Mouse (Mus musculus) megakaryocyte, embryonic 14.5 days (primary cell): ENCODE measurements around the gene Otog. TPM values are rescaled to one million over a fixed set of nuclear protein-coding genes. Genes with fewer than 3 reads are reported as not detected.

Source experiments
- H3K27me3 ChIP-seq: replicated peaks from 2 replicates; pipeline ENCODE3; 2012; ENCODE audit warnings: inconsistent platforms
- H3K36me3 ChIP-seq: replicated peaks from 2 replicates; pipeline ENCODE3; 2012; ENCODE audit warnings: low read length, inconsistent platforms, mixed read lengths
- H3K4me1 ChIP-seq: 2 replicates; pipeline ENCODE4 v1.6.1; 2012; ENCODE audit warnings: inconsistent platforms
- H3K4me3 ChIP-seq: replicated peaks from 2 replicates; pipeline ENCODE3; 2012; ENCODE audit warnings: moderate library complexity, mild to moderate bottlenecking, inconsistent platforms
- H3K9me3 ChIP-seq: 2 replicates; pipeline ENCODE4 v1.6.1; 2012; ENCODE audit warnings: inconsistent platforms
- FLI1 ChIP-seq: IDR thresholded peaks from 2 replicates; pipeline ENCODE4 v1.6.1; 2012; ENCODE audit warnings: low read length, inconsistent platforms, mixed read lengths
- GATA1 ChIP-seq: IDR thresholded peaks from 3 replicates; pipeline ENCODE4 v1.6.1; 2012; ENCODE audit warnings: mixed read lengths, low read length, inconsistent platforms, borderline replicate concordance
- polyA plus RNA-seq: library from polyadenylated mRNA; stranded (reverse); fragments of >175 nt; gene quantifications from 2 replicates; pipeline ENCODE4 v1.2.3, GENCODE M21; 2012; ENCODE audit warnings: low replicate concordance; ENCODE audit not compliant: insufficient read depth

Otog gene
- polyA plus RNA-seq, 1 experiment, result not detected

DNA sequence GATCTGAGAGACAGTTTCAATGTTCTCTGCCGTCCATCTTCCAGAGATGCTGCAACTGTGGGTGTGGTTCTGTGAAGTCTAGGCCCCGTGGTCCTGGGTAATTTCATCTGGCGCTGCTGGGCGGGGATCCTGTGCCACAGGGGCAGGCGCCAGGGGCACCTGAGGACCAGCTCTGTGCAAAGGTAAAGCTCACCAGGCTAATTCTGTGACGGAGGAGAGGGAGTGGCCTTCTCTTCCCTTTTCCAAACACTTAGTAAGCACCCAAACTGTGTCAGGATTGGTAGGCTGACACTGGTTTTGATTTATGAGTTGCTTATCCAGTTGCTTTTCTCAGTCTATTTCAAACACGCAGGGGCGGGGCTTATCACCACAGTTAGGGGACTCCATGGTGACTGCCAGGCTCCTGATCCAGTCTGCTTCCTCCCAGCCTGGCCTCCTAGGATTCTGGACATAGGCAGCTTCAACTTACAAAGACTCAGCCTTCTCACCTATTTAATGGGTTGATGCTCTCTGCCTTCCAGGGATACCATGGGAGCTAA lies 20.1 kb upstream of the Otog start:
- Histone ChIP-seq H3K9me3 (no peaks in the 10 kb centered on the region), H3K27me3 (peaks cover 67% of the 10 kb centered on the region), H3K36me3 (no peaks in the 10 kb centered on the region), H3K4me3 (no peak overlapping the region), H3K4me1 (peaks cover 19% of the 10 kb centered on the region)
- TF ChIP-seq GATA1, result no peak
- no peak for TF ChIP-seq FLI1

GRCm38 (mm10) chr7:46226253-46226652 lies 14.5 kb upstream of the Otog start:
- H3K27me3 ChIP-seq, result peaks cover 60% of the 10 kb centered on the region
- H3K4me1 ChIP-seq, result no peaks in the 10 kb centered on the region
- no peak overlapping the region for H3K4me3 ChIP-seq
- H3K36me3 ChIP-seq, result no peaks in the 10 kb centered on the region
- no peaks in the 10 kb centered on the region for H3K9me3 ChIP-seq
- TF ChIP-seq FLI1 (no peak), GATA1 (no peak)

DNA sequence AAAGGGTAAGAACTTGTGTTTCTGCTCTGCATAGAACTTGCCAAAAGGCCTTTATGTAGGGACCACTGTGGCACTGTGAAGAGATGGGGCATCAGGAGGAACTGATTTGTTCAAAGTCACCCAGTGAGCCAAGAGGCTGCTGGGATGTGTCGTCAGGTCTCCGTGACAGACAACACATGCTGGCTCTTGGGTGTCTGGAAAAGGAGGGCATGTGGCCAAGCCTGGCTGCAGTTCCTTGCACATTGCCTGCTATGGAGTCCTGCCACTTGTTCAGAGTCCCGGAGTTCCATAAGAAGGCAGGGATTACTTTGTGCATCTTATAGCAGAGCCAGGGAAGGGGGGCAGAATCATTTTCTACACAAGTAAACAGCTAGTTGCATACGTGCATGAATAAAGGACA lies 13.9 kb upstream of the Otog start:
- H3K9me3 ChIP-seq, result no peaks in the 10 kb centered on the region
- H3K36me3 ChIP-seq, result no peaks in the 10 kb centered on the region
- no peaks in the 10 kb centered on the region for H3K4me1 ChIP-seq
- H3K27me3 ChIP-seq, result peaks cover 58% of the 10 kb centered on the region
- TF ChIP-seq GATA1 (no peak), FLI1 (no peak)
- H3K4me3 ChIP-seq, result no peak overlapping the region

GRCm38 (mm10) chr7:46235948-46236347 lies 4.8 kb upstream of the Otog start:
- Histone ChIP-seq H3K9me3 (no peaks in the 10 kb centered on the region), H3K4me1 (no peaks in the 10 kb centered on the region), H3K36me3 (no peaks in the 10 kb centered on the region), H3K27me3 (peaks cover 53% of the 10 kb centered on the region), H3K4me3 (no peak overlapping the region)
- TF ChIP-seq GATA1 (no peak), FLI1 (no peak)

- no peaks in the 10 kb centered on the region for H3K9me3 ChIP-seq
- TF ChIP-seq GATA1, result no peak
- TF ChIP-seq FLI1, result no peak
- no peak overlapping the region for H3K4me3 ChIP-seq
- peaks cover 54% of the 10 kb centered on the region for H3K27me3 ChIP-seq
- H3K36me3 ChIP-seq, result no peaks in the 10 kb centered on the region
- H3K4me1 ChIP-seq, result no peaks in the 10 kb centered on the region
Observed at GRCm38 (mm10) chr7:46236363-46236762, 4.4 kb upstream of the Otog start.

GRCm38 (mm10) chr7:46237192-46237591 lies 3.6 kb upstream of the Otog start:
- no peaks in the 10 kb centered on the region for H3K36me3 ChIP-seq
- H3K9me3 ChIP-seq, result no peaks in the 10 kb centered on the region
- peaks cover 52% of the 10 kb centered on the region for H3K27me3 ChIP-seq
- no peak overlapping the region for H3K4me3 ChIP-seq
- H3K4me1 ChIP-seq, result no peaks in the 10 kb centered on the region
- no peak for TF ChIP-seq GATA1
- no peak for TF ChIP-seq FLI1

GRCm38 (mm10) chr7:46238346-46238745 lies 2.4 kb upstream of the Otog start, which contains the start of gene Ush1c:
Gene Ush1c (minus strand): TSS chr7:46238503.
- Histone ChIP-seq H3K9me3 (no peaks in the 10 kb centered on the region), H3K36me3 (no peaks in the 10 kb centered on the region), H3K4me1 (peaks cover 5% of the 10 kb centered on the region), H3K27me3 (peaks cover 56% of the 10 kb centered on the region), H3K4me3 (no peak within 1 kb of the TSS)
- TF ChIP-seq GATA1 (no peak), FLI1 (no peak)

DNA sequence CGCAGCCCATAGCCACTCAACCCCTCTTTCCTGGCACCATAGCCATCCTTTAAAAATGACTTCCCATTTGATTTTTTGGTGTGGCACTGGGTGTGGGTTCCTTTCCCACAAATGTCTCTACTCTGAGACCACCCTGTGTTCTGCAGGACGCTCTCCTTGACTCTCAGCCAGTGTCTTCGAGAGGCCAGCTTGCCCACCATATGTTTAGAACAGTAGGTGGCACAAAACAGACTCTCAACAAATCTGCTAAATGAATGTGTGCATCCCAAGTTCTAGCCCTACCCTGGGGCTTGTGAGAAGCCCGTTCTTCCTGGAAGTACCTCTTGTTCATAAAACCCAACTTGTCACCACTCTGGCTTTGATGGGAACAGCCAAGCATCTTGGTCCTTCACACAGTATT lies 696 bp upstream of the Otog start:
- Histone ChIP-seq H3K4me1 (peaks cover 10% of the 10 kb centered on the region), H3K4me3 (no peak overlapping the region), H3K36me3 (no peaks in the 10 kb centered on the region), H3K27me3 (peaks cover 54% of the 10 kb centered on the region), H3K9me3 (no peaks in the 10 kb centered on the region)
- TF ChIP-seq FLI1, result no peak
- no peak for TF ChIP-seq GATA1

GRCm38 (mm10) chr7:46246876-46247275 lies 6.1 kb downstream of the Otog start:
- H3K4me3 ChIP-seq, result no peak overlapping the region
- H3K9me3 ChIP-seq, result no peaks in the 10 kb centered on the region
- H3K36me3 ChIP-seq, result no peaks in the 10 kb centered on the region
- H3K4me1 ChIP-seq, result peaks cover 16% of the 10 kb centered on the region
- TF ChIP-seq FLI1 (no peak), GATA1 (no peak)
- peaks cover 50% of the 10 kb centered on the region for H3K27me3 ChIP-seq

DNA sequence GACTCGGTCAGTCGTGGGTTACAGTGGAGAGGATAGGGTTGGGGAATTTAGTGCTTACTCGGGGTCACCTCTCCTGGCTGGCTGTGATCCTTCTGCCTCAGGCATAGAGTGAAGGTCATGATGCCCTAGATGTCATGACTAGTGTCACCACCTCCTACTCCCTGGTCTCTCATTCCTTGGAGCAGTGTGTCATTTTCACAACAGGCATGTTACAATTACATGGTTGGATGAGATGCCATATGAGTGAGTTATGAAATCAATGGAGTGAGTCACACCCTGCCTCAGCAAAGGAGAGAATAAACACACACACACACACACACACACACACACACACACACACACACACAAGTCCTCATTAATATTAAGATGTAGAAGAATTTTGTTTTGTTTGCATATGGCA lies 6.8 kb downstream of the Otog start:
- Histone ChIP-seq H3K4me3 (no peak overlapping the region), H3K27me3 (peaks cover 52% of the 10 kb centered on the region), H3K4me1 (peaks cover 16% of the 10 kb centered on the region), H3K9me3 (no peaks in the 10 kb centered on the region), H3K36me3 (no peaks in the 10 kb centered on the region)
- no peak for TF ChIP-seq GATA1

- H3K27me3 ChIP-seq, result peaks cover 51% of the 10 kb centered on the region
- peaks cover 6% of the 10 kb centered on the region for H3K4me1 ChIP-seq
- TF ChIP-seq FLI1 (no peak), GATA1 (no peak)
- no peaks in the 10 kb centered on the region for H3K36me3 ChIP-seq
- no peak overlapping the region for H3K4me3 ChIP-seq
- no peaks in the 10 kb centered on the region for H3K9me3 ChIP-seq
Observed at GRCm38 (mm10) chr7:46251841-46252240, 11.1 kb downstream of the Otog start.
